Mouse (Mus musculus) testis, adult 2 months (tissue): ENCODE measurements around the gene Mfsd2b.

Experiments
- CTCF ChIP-seq: fragments of 200-500 bp; IDR thresholded peaks from 2 replicates; pipeline ENCODE4 v1.5.1; 2012; ENCODE audit warnings: low read depth, mild to moderate bottlenecking, inconsistent platforms, low read length, moderate library complexity; ENCODE audit not compliant: control insufficient read depth, insufficient read depth, insufficient replicate concordance
- POLR2A ChIP-seq: fragments of 200-500 bp; IDR thresholded peaks from 2 replicates; pipeline ENCODE4 v1.6.1; 2012; ENCODE audit warnings: low read depth, mild to moderate bottlenecking, inconsistent platforms, low read length, moderate library complexity; ENCODE audit not compliant: control insufficient read depth

GRCm38 (mm10) chr12:4871260-4871659 lies 2.9 kb downstream of the Mfsd2b start:
- TF ChIP-seq CTCF (no peak), POLR2A (no peak)
